Mouse (Mus musculus) ES-E14 (cell line): ENCODE data around the gene Dnase1l1. TPM values are rescaled to one million over a fixed set of nuclear protein-coding genes. Genes with fewer than 3 reads are reported as not detected.

Source experiments
- DNase-seq: peaks from one replicate; pipeline ENCODE4 v3.0.0-alpha.2; 2013; ENCODE audit warnings: low read depth, low spot score
- H3K27ac ChIP-seq: 2 replicates; pipeline ENCODE4 v1.5.1; 2012; ENCODE audit warnings: low read depth, mild to moderate bottlenecking, low read length, moderate library complexity, mixed read lengths; ENCODE audit not compliant: poor library complexity, insufficient read depth, severe bottlenecking
- H3K36me3 ChIP-seq: 2 replicates; pipeline ENCODE4 v1.6.1; 2012; ENCODE audit warnings: mild to moderate bottlenecking, low read length, moderate library complexity, mixed read lengths; ENCODE audit not compliant: control insufficient read depth, poor library complexity, insufficient read depth, severe bottlenecking
- H3K4me1 ChIP-seq, 2 experiments: fragments of 150-350 bp in 1 of 2; sonication (generic) in 1 of 2; 2 replicates each; pipeline ENCODE4 v1.6.1; 2012; ENCODE audit warnings: low read length in 2 of 2, mild to moderate bottlenecking in 1 of 2, mixed read lengths in 1 of 2; ENCODE audit not compliant: control insufficient read depth in 2 of 2, insufficient read depth in 2 of 2, poor library complexity in 1 of 2
- H3K4me3 ChIP-seq, 2 experiments: fragments of 150-350 bp in 1 of 2; sonication (generic) in 1 of 2; 2 replicates each; pipeline ENCODE4 v1.5.1; 2012; ENCODE audit warnings: low read length in 2 of 2, low read depth in 1 of 2, mild to moderate bottlenecking in 1 of 2, mixed read lengths in 1 of 2; ENCODE audit not compliant: insufficient read depth in 1 of 2, poor library complexity in 1 of 2, severe bottlenecking in 1 of 2
- H3K9ac ChIP-seq: 2 replicates; pipeline ENCODE4 v1.6.1; 2012; ENCODE audit warnings: low read depth, mild to moderate bottlenecking, low read length, mixed read lengths; ENCODE audit not compliant: poor library complexity, insufficient read depth, severe bottlenecking
- H3K9me3 ChIP-seq: fragments of 150-350 bp; sonication (generic); 2 replicates; pipeline ENCODE4 v1.6.1; 2012; ENCODE audit warnings: low read depth, mild to moderate bottlenecking, low read length; ENCODE audit not compliant: control insufficient read depth, insufficient read depth
- CHD2 ChIP-seq: IDR thresholded peaks from 2 replicates; pipeline ENCODE4 v1.6.1; 2014; ENCODE audit warnings: mild to moderate bottlenecking, low read depth, low read length, inconsistent platforms
- HCFC1 ChIP-seq: IDR thresholded peaks from 2 replicates; pipeline ENCODE4 v1.6.1; 2012; ENCODE audit warnings: low read length, inconsistent platforms, borderline replicate concordance; ENCODE audit not compliant: insufficient read depth
- MAFK ChIP-seq: IDR thresholded peaks from 2 replicates; pipeline ENCODE4 v1.6.1; 2014; ENCODE audit warnings: mild to moderate bottlenecking, low read depth, low read length, inconsistent platforms; ENCODE audit not compliant: insufficient read depth
- ZC3H11A ChIP-seq: IDR thresholded peaks from 2 replicates; pipeline ENCODE4 v1.6.1; 2012; ENCODE audit warnings: low read depth, mild to moderate bottlenecking, inconsistent platforms, low read length, borderline replicate concordance
- ZNF384 ChIP-seq: IDR thresholded peaks from 2 replicates; pipeline ENCODE4 v1.6.1; 2012; ENCODE audit warnings: low read depth, low read length, inconsistent platforms
- in situ Hi-C, 2 experiments: fragments of 600-800 bp; cut with MboI; formaldehyde crosslinking; loops; one replicate each; pipeline ENCODE4 v1.15.1; 2025; ENCODE audit warnings: low sequenced_read_pairs in 2 of 2, inconsistent platforms in 1 of 2; ENCODE audit not compliant: unreplicated experiment in 2 of 2
- total RNA-seq: library from RNA; depleted of rRNA; stranded (reverse); fragments of 300-350 nt; gene quantifications from 2 replicates; pipeline ENCODE4 v1.2.3, GENCODE M21; 2012

Gene Dnase1l1
- total RNA-seq, 1 experiment: 3.9 TPM

- no peak for TF ChIP-seq CHD2
- TF ChIP-seq MAFK: no peak
- TF ChIP-seq ZNF384: no peak
- no peak for TF ChIP-seq ZC3H11A
- no peak for TF ChIP-seq HCFC1
- Histone ChIP-seq H3K27ac (peak overlapping the region; percentile 89), H3K9me3 (no peaks in the 10 kb centered on the region), H3K36me3 (peaks cover 24% of the 10 kb centered on the region), H3K9ac (peak overlapping the region; percentile 99), H3K4me3 (peak overlapping the region; percentile 85 to 96), H3K4me1 (0 out of 4 replicates have a peak, but pooled peaks cover 0 to 3% of the 10 kb centered on the region in 2 experiments)
- in situ Hi-C loops: loop anchor here (10.0 to 25.0 kb wide), 2 partner anchors 169 to 284 kb away; partner anchors contain the start of gene Hcfc1 (in 1 of the 2)
- DNase-seq: peak; percentile 74
Measured at GRCm38 (mm10) chrX:74246213-74246681, 35.9 kb downstream of the Dnase1l1 start.

DNA sequence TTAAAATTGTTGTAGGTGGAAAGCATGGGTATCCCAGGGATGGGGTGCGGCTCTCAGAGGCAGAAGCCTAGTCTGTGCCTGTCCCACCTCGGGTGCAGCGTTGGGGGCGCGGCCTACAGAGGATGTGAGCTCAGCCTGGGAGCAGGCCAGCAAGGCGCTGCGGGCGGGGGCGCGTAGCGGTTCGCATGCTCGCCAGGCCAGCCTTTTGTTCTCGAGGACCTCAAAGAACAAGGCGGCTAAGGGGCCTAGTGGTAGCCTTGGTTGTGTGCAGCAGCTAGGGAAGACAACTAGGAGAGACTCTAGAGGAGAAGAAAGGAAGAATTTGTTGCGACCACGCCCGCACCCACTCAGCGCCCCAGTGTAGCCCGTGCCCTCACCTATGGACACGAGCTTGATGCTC, 36.5 kb downstream of the Dnase1l1 start:
- Histone ChIP-seq H3K4me1 (0 out of 4 replicates have a peak, but pooled peaks cover 0 to 3% of the 10 kb centered on the region in 2 experiments), H3K9ac (peak overlapping the region; percentile 99), H3K4me3 (peak overlapping the region; percentile 85 to 96), H3K36me3 (peaks cover 29% of the 10 kb centered on the region), H3K27ac (peak overlapping the region; percentile 89), H3K9me3 (no peaks in the 10 kb centered on the region)
- in situ Hi-C loops: loop anchor here (10.0 to 25.0 kb wide), 2 partner anchors 169 to 283 kb away; partner anchors contain the start of gene Hcfc1 (in 1 of the 2)
- no peak for DNase-seq
- TF ChIP-seq ZC3H11A (no peak), MAFK (no peak), HCFC1 (no peak), CHD2 (no peak), ZNF384 (no peak)

- in situ Hi-C loops: loop anchor here (10.0 to 25.0 kb wide), 2 partner anchors 170 to 283 kb away; partner anchors contain the start of gene Hcfc1 (in 1 of the 2)
- Histone ChIP-seq H3K27ac (no peak overlapping the region), H3K4me3 (peak overlapping the region; percentile 85 to 96), H3K9me3 (no peaks in the 10 kb centered on the region), H3K36me3 (peaks cover 34% of the 10 kb centered on the region), H3K9ac (peak overlapping the region; percentile 67; the same call in 1 of the 2 replicates), H3K4me1 (0 out of 4 replicates have a peak, but pooled peaks cover 0 to 3% of the 10 kb centered on the region in 2 experiments)
- DNase-seq: no peak
- no peak for TF ChIP-seq CHD2
- 0 out of 2 replicates have a peak, but pooled peaks have one; percentile 29 for TF ChIP-seq ZNF384
- TF ChIP-seq ZC3H11A: no peak
Measured at GRCm38 (mm10) chrX:74245107-74245506, 37.0 kb downstream of the Dnase1l1 start.

- Histone ChIP-seq H3K27ac (no peak overlapping the region), H3K9me3 (no peaks in the 10 kb centered on the region), H3K4me3 (peak overlapping the region; percentile 85 to 96), H3K36me3 (peaks cover 38% of the 10 kb centered on the region), H3K4me1 (0 out of 4 replicates have a peak, but pooled peaks cover 0 to 3% of the 10 kb centered on the region in 2 experiments), H3K9ac (peak overlapping the region; percentile 51; the same call in 1 of the 2 replicates)
- no peak for DNase-seq
- TF ChIP-seq HCFC1 (no peak), ZC3H11A (no peak), MAFK (0 out of 2 replicates have a peak, but pooled peaks have one; percentile 38)
- in situ Hi-C loops: loop anchor here (10.0 to 25.0 kb wide), 2 partner anchors 170 to 282 kb away; partner anchors contain the start of gene Hcfc1 (in 1 of the 2)
Measured at GRCm38 (mm10) chrX:74244614-74245083, 37.5 kb downstream of the Dnase1l1 start.
